Mouse (Mus musculus): ENCODE measurements around the gene Snx15.

The Snx15 gene

GRCm38 (mm10) chr19:6071261-6071660 lies 56.8 kb downstream of the Snx15 start:
- no peak for DNase-seq (ENCODE audit: low read depth, low spot score)

DNA sequence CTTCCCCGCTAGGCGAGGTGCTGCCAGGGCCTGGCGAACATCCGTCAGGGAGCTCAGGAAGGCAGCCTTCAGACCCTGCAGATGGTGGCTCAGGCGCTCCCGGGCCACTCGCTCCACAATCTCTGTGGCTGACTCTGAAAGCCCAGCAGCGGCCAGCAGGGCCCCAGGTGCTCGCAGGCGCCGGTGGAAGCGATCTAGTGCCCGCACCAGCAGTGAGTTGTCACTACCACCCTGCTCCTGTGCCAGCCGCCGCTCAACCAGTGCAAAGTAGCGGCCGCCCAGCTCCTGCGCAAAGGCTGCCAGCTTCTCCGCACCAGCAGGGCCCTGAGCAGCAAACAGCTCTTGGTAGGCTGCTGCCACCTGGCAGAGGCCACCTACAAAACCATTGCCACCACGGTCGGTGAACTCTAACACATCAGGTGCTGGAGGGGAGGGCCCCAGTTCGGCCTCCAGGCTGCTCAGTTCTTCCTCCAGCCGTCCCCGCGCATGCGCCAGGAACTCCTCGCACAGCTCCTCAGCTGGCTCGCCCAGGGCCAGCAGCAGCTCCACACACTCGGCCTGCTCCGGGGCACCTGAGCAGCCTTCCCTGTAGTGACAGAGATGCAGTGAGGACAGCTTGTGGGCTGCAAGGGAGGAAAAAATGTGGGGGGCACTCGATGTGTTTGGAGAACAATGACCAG lies 57.4 kb downstream of the Snx15 start:
- DNase-seq (ENCODE audit: low read depth, low spot score): no peak

- DNase-seq (ENCODE audit: low read depth, low spot score): no peak
Measured at GRCm38 (mm10) chr19:6069851-6070250, 58.3 kb downstream of the Snx15 start.

All from c-Kit-negative CD71-positive TER-119-positive erythroid progenitor cells, embryonic 14.5 days (primary cell).